Mouse (Mus musculus) T-helper 17 cell (primary cell): ENCODE measurements around the gene Nsfl1c.

Experiments
- in situ Hi-C, 2 experiments: fragments of 300-600 bp; cut with MboI, MseI; formaldehyde crosslinking; loops; 1 replicate in 1 of 2; 2 replicates in 1 of 2; pipeline ENCODE4 v1.15.1; 2025; ENCODE audit warnings: high pct_unique_total_duplicates in 2 of 2

Gene Nsfl1c

DNA sequence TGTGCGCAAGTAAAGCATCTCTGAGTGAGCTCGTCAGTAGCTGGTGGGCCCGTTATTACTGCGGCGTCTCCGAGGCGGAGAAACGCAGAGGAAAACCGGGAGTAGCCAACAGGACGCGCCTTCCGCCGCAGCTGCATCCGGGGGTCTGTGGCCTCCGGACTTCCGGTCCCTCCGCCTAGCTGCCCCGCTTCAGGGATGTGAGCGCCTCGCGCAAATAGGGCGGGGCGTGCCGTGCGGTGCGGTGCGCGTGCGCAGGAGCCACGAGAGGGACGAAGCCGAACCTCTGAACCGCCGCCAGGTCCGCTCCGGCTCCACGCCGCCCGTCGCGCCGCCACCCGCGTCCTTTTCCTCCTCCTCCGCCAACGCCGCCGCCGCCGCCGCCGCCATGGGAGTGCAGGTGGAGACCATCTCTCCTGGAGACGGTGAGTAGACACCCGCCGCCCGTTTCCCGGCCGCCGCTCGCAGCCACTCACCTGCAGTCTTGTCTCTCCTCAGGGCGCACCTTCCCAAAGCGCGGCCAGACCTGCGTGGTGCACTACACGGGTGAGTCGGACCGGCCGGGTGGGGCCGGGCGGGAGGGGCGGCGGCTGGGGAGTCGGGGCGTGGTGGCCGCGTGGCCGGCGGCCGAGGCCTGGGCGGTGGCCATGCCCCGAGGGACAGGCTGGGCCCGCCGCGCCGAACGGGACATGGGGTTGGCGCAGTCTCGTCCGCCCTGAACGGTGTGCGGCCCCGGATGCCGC is 48.5 kb downstream of the Nsfl1c start, which contains the start of gene Fkbp1a:
Gene Fkbp1a, plus strand, starts transcription at position 161 of the 740 bp plus-strand sequence.
- in situ Hi-C loops: loop anchor here in 1 of 2 experiments (25.0 kb wide), 1 partner anchor 630 kb away; the partner anchor contains the start of genes Abhd12 and Gins1

DNA sequence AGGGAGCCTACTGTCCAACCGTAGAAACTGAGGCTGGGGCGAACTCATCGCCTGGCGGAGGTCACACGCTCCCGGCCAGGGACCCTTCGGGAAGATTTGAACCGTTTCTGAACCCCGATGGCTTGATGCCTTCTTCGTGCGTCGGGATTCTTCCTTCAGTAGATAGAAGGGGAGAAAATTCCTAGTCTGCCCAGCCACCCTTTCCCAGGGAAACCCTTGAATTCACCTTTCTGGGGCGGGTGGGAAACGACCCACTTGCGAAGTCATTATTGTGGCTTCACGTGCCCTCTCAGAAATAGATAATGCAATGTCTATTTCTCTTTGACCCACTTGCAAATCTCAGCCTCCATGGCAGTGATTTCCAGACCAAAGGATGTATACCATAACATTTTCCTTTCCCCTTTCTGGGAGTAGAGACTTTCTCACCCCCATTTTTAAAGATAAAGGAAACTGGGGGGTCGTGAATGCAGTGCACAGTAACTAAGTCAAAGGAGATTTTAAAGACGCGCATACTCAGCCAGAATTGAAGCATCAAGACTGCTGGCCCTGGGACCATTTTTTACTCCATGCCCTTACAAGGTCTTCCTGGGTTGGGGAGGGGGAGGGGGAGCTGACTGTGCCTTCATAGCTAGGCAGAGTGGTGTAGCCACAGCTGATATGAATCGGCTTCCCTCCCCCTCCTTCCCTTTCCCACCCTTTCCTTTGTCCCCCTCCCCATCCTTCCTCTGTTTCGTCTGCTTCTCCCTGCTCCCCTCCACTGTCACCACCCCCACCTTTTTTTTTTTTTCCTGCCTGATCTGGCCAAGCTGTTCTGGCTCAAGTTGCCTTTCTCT is 49.3 kb downstream of the Nsfl1c start:
- in situ Hi-C loops: loop anchor here in 1 of 2 experiments (25.0 kb wide), 1 partner anchor 631 kb away; the partner anchor contains the start of genes Abhd12 and Gins1

DNA sequence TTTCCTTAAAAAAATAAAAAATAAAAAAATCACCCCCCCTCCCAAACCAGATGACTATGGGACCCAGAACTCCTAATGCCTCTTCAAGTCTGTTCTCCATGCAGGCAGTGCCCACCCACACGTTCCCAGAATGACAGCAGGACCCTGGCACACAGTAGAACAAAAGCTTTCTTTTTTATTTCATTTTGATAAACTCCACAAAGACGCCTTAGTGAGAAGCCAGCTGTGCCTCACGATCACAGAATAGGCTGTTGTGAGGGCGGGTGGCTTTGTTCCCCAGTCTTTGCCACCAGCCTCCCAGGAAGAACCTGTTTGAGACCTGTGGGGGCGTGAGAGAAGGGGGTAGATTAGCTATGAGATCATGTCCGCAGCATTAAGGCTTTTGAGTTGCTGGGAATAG is 50.7 kb downstream of the Nsfl1c start:
- in situ Hi-C loops: loop anchor here in 1 of 2 experiments (25.0 kb wide), 1 partner anchor 632 kb away; the partner anchor contains the start of genes Abhd12 and Gins1

DNA sequence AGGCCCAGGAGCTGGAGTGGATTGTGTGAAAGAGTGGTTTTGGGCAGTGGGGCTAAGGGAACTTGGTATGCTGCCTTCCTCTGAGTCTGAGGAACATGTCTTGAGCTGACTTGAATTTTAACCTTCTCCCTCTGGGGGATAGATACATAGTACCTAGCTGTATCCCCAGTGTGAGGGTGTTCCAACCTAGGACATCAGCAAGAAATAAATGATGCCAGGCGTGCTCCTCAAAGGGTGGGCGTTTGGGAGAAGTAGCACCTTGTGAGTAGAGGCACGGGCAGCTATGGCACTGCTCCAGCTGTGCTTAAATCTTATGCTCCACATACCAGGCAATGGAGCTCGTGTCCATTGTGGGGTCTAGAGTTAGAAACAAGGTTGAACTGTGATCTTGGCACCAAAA is 52.6 kb downstream of the Nsfl1c start:
- in situ Hi-C loops: loop anchor here in 1 of 2 experiments (25.0 kb wide), 1 partner anchor 634 kb away; the partner anchor contains the start of genes Abhd12 and Gins1

- in situ Hi-C loops: loop anchor here (5.0 to 25.0 kb wide), 3 partner anchors 637 to 1238 kb away; partner anchors contain the start of genes Abhd12 (in 1 of the 2), Cst7 (in 1 of the 2) and Gins1 (in 1 of the 2)
These were observed 55.7 kb downstream of the Nsfl1c start for GRCm38 (mm10) chr2:151549615-151550121.
